Mouse (Mus musculus) stomach, postnatal 0 days (tissue): ENCODE measurements around the gene H13. TPM values are rescaled to one million over a fixed set of nuclear protein-coding genes. Genes with fewer than 3 reads are reported as not detected.
A peak's percentile ranks its signal among the peaks of the same experiment; 100 is the strongest.

Experiments used
- ATAC-seq: fragments of 200-750 bp; cut with Nextera tagmentation; 2 replicates; pipeline ENCODE4 v1.8.0; 2017; ENCODE audit not compliant: low FRiP score, low TSS enrichment
- DNase-seq: peaks from one replicate; pipeline ENCODE4 v3.0.0-alpha.2; 2016; ENCODE audit warnings: low spot score
- H3K27ac ChIP-seq: fragments of 300-500 bp; sonication (generic); replicated peaks from 2 replicates; pipeline ENCODE4 v1.5.1; 2014; ENCODE audit warnings: mild to moderate bottlenecking, control low read depth
- H3K27me3 ChIP-seq: fragments of 300-500 bp; sonication (generic); 2 replicates; pipeline ENCODE4 v1.6.1; 2014; ENCODE audit warnings: low read length; ENCODE audit not compliant: control insufficient read depth, insufficient read depth
- H3K36me3 ChIP-seq: fragments of 300-500 bp; sonication (generic); 2 replicates; pipeline ENCODE4 v1.6.1; 2014; ENCODE audit warnings: low read length, mixed read lengths; ENCODE audit not compliant: control insufficient read depth, insufficient read depth
- H3K4me1 ChIP-seq: fragments of 300-500 bp; sonication (generic); replicated peaks from 2 replicates; pipeline ENCODE4 v1.6.1; 2014; ENCODE audit warnings: antibody characterized with exemption; ENCODE audit not compliant: control insufficient read depth, insufficient read depth
- H3K4me2 ChIP-seq: fragments of 300-500 bp; sonication (generic); replicated peaks from 2 replicates; pipeline ENCODE4 v1.6.1; 2014; ENCODE audit warnings: low read depth, mild to moderate bottlenecking, control low read depth, moderate library complexity
- H3K4me3 ChIP-seq: fragments of 300-500 bp; sonication (generic); 2 replicates; pipeline ENCODE4 v1.5.1; 2014; ENCODE audit warnings: low read depth, low read length, control low read depth
- H3K9ac ChIP-seq: fragments of 300-500 bp; sonication (generic); 2 replicates; pipeline ENCODE4 v1.6.1; 2014; ENCODE audit warnings: mild to moderate bottlenecking, low read length, control low read depth, mixed read lengths
- H3K9me3 ChIP-seq: fragments of 300-500 bp; sonication (generic); 2 replicates; pipeline ENCODE4 v1.6.1; 2016; ENCODE audit warnings: low read length; ENCODE audit not compliant: control insufficient read depth
- CTCF ChIP-seq: IDR thresholded peaks from 2 replicates; pipeline ENCODE4 v1.5.1; 2016; ENCODE audit warnings: antibody characterized with exemption, low read depth, mild to moderate bottlenecking, moderate library complexity
- EP300 ChIP-seq: optimal IDR thresholded peaks from 2 replicates; pipeline ENCODE3; 2016; ENCODE audit warnings: antibody characterized with exemption
- WGBS: fragments of 180-500 bp; shearing (Covaris S2); extraction: QIAGEN DNeasy Blood & Tissue Kit; methylation state at CpG from one replicate; pipeline ENCODE4 v1.1.7; 2014; 5-methylcytosine and 5-hydroxymethylcytosine counted together
- polyA plus RNA-seq: library from polyadenylated mRNA; unstranded; fragments of >200 nt; fragmentation: Nextera tagmentation; extraction: Ambion mirVana; gene quantifications from 2 replicates; pipeline ENCODE4 v1.2.1, GENCODE M21; 2015

H13 gene
- polyA plus RNA-seq, 1 experiment from 2014 or later: 121 TPM

DNA sequence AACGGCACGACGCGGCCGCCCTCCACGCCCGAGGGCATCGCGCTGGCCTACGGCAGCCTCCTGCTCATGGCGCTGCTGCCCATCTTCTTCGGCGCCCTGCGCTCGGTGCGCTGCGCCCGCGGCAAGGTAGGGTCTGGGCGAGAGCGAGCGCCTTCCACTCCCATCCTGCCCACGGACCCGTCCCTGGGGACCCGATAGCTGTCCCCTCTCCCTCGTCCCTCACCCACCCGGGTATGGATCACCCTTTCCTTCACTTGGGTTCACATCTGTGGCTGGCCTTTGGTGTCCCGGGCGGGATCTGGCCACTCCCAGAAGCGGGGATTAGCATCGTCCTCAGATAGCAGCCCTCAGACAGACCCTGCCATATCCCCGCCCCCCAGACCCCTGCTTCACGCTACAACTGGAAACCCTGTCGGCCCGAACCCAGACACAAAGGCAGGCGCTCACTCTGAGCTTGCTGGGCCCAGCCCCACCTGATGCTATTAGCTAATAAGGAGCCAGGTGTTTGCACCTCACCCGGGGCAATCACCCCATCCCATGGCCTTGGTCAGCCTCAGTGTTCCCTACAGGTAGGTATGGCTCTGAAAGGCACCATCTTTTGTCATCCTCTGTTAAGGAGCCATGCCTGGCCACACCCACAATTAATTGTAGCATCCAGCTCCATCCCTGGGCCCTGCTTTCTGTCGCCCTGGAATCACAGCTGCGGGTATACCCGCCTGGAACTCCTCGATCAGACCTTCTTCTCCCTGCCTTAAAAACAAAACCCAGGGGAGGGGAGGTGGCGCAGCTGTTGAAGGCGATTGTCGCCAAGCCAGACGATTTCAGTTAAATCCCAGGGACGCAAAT, 601 bp downstream of the H13 start:
- Histone ChIP-seq H3K9ac (peak overlapping the region; percentile 97), H3K9me3 (no peaks in the 10 kb centered on the region), H3K36me3 (peaks cover 2% of the 10 kb centered on the region; the same call in 1 of the 2 replicates), H3K27me3 (no peaks in the 10 kb centered on the region), H3K4me1 (peaks cover 10% of the 10 kb centered on the region), H3K27ac (peak overlapping the region; percentile 98), H3K4me2 (peak overlapping the region; percentile 88), H3K4me3 (peak overlapping the region; percentile 93)
- WGBS: under 1% methylated on average over 45 of the region's 46 CpGs
- DNase-seq (peak; percentile 47), ATAC-seq (peak; percentile 57)
- TF ChIP-seq EP300 (no peak), CTCF (no peak)

DNA sequence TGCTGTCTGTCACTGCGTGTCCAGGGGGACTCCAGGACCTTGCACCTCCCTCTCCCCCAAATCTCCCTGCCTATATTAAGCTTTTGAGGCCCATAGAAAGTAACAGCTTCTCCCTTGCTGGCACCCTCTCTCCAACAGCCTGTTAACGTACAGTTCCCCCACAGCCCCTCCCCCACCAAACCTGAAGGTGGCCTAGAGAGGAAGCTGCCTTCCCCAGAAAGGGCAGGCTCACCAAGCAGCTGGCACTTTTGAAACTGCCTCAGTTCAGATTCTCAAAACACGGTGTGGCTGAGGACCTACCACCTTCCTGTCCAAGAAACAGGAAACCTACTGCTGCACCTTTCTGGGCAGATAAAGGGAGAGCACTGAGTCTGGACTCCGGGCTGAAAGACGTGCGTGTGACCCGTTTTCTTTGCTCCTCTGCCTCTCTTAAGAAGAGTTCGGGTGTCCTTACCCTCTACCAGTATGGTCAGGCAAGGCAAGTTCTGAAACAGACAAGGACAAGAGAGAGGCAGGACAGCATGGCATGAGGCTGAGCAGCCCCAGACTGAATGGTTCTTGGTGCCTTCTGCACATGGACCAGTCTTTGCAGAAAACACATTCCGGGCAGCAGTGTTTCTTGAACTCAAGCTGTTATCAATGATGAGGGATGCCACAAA, 1.9 kb downstream of the H13 start:
- Histone ChIP-seq H3K4me3 (peak overlapping the region; percentile 93), H3K4me1 (peaks cover 10% of the 10 kb centered on the region), H3K27ac (peak overlapping the region; percentile 30; the same call in 1 of the 2 replicates), H3K4me2 (peak overlapping the region; percentile 88), H3K36me3 (peaks cover 4% of the 10 kb centered on the region; the same call in 1 of the 2 replicates), H3K9ac (peak overlapping the region; percentile 97), H3K27me3 (no peaks in the 10 kb centered on the region), H3K9me3 (no peaks in the 10 kb centered on the region)
- WGBS: 42% methylated on average over 9 of the region's 9 CpGs
- DNase-seq: no peak
- no peak for TF ChIP-seq EP300
- no peak for TF ChIP-seq CTCF
- ATAC-seq: no peak

DNA sequence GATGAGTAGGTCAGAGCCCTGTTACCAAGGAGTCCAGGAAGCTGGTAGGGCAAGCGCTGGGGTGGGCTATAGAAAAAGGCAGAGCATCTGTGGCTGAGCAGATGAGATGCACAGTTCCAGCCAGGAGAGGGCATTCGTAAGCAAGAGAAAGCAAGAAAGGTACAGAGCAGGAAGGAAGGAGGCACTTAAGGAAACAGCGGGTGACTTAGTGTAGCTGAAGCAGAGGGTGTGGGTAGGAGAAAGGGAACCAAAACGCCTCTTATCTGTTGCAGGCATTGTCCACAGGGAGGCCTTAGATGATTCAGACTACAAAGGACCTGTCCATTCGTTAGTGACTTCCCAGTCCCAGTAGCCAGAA, 2.4 kb downstream of the H13 start:
- H3K36me3 ChIP-seq: peaks cover 5% of the 10 kb centered on the region; the same call in 1 of the 2 replicates
- ATAC-seq (peak; percentile 67), DNase-seq (peak; percentile 54)
- H3K27ac ChIP-seq: peak overlapping the region; percentile 18; the same call in 1 of the 2 replicates
- peak overlapping the region; percentile 88 for H3K4me2 ChIP-seq
- no peak overlapping the region for H3K4me3 ChIP-seq
- H3K9ac ChIP-seq: no peak overlapping the region
- peak; percentile 79 for TF ChIP-seq CTCF
- no peak for TF ChIP-seq EP300
- H3K4me1 ChIP-seq: peaks cover 10% of the 10 kb centered on the region
- no peaks in the 10 kb centered on the region for H3K9me3 ChIP-seq
- WGBS: 22% methylated on average over 5 of the region's 5 CpGs
- no peaks in the 10 kb centered on the region for H3K27me3 ChIP-seq

DNA sequence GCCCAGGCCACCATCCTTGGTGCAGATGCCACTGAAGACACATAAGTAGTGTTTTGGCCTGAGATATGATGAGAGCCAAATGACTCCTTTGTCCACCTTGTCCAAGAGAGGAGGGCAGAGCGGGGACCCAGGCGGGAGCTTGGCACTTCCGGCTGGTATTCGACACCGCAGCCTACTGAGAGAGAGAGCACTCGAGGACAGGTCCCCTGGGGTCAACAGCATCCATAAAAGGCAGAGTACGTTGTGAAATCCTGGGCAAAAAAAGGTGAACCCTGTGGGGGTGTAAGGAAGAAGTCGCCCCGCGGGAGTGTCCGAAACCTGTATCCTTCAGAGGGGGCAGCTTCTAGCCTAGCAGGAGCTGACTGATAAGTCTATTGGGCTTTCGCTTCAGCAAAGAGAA, 2.9 kb downstream of the H13 start:
- no peak overlapping the region for H3K27ac ChIP-seq
- peaks cover 8% of the 10 kb centered on the region; the same call in 1 of the 2 replicates for H3K36me3 ChIP-seq
- H3K4me2 ChIP-seq: no peak overlapping the region; the same call in 1 of the 2 replicates
- 0 out of 2 replicates have a peak overlapping the region, but pooled peaks have one; percentile 27 for H3K9ac ChIP-seq
- TF ChIP-seq EP300: no peak
- no peak for TF ChIP-seq CTCF
- no peaks in the 10 kb centered on the region for H3K9me3 ChIP-seq
- WGBS: 85% methylated on average over 12 of the region's 12 CpGs
- H3K4me3 ChIP-seq: no peak overlapping the region
- ATAC-seq: no peak
- DNase-seq: no peak
- H3K27me3 ChIP-seq: no peaks in the 10 kb centered on the region
- peaks cover 10% of the 10 kb centered on the region for H3K4me1 ChIP-seq

DNA sequence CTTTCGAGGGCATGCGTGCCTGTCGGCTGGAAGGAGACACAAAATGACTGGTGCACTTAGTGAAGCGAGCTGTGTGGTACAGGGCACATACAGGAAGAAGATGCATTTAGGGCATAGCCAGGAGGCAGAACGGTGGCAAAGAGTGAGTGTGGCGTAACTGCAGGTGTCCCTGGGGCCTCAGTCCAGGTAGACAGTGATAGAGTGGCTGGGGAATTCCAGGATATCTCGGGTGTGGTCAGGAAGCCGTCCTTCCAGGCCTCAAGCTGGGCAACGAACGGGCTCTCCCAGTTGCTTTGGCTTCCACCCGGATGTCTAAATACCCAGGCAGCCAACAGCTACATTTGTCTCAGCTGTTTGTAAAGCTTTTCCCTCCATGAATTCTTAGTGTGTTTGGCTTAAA, 4.9 kb downstream of the H13 start:
- H3K36me3 ChIP-seq: peaks cover 11% of the 10 kb centered on the region; the same call in 1 of the 2 replicates
- H3K9me3 ChIP-seq: no peaks in the 10 kb centered on the region
- no peak overlapping the region for H3K27ac ChIP-seq
- ATAC-seq (no peak), DNase-seq (peak; percentile 42)
- no peak for TF ChIP-seq EP300
- TF ChIP-seq CTCF: no peak
- no peak overlapping the region for H3K4me2 ChIP-seq
- no peak overlapping the region for H3K4me3 ChIP-seq
- WGBS: 55% methylated on average over 11 of the region's 11 CpGs
- 0 out of 2 replicates have a peak overlapping the region, but pooled peaks have one; percentile 18 for H3K9ac ChIP-seq
- H3K27me3 ChIP-seq: no peaks in the 10 kb centered on the region
- peaks cover 10% of the 10 kb centered on the region for H3K4me1 ChIP-seq
